Mouse (Mus musculus) kidney, postnatal 14 days (tissue): Measurements from ENCODE around the gene Mgrn1.
A peak's percentile ranks its signal among the peaks of the same experiment; 100 is the strongest.

Experiments
- DNase-seq: peaks from one replicate; pipeline ENCODE4 v3.0.0; 2022; ENCODE audit warnings: mixed read lengths

Mgrn1 gene

GRCm38 (mm10) chr16:4885760-4886689, at the start of gene Mgrn1:
Gene Mgrn1, plus strand, starts transcription at chr16:4886249.
- DNase-seq, result peak; percentile 94

GRCm38 (mm10) chr16:4837631-4838030, 48.4 kb upstream of the Mgrn1 start:
- no peak for DNase-seq

GRCm38 (mm10) chr16:4839552-4839951, 46.5 kb upstream of the Mgrn1 start:
- DNase-seq, result no peak

GRCm38 (mm10) chr16:4840231-4840630, 45.8 kb upstream of the Mgrn1 start:
- DNase-seq, result no peak

- DNase-seq, result no peak
Observed at GRCm38 (mm10) chr16:4847041-4847440, 39.0 kb upstream of the Mgrn1 start.

- no peak for DNase-seq
Observed at GRCm38 (mm10) chr16:4848090-4848489, 38.0 kb upstream of the Mgrn1 start.

GRCm38 (mm10) chr16:4850361-4850760, 35.7 kb upstream of the Mgrn1 start:
- no peak for DNase-seq

GRCm38 (mm10) chr16:4850938-4851628, 35.0 kb upstream of the Mgrn1 start:
- DNase-seq, result no peak

- DNase-seq, result no peak
Observed at GRCm38 (mm10) chr16:4855046-4855650, 30.9 kb upstream of the Mgrn1 start.

- peak; percentile 62 for DNase-seq
Observed at GRCm38 (mm10) chr16:4861392-4861791, 24.7 kb upstream of the Mgrn1 start.

- DNase-seq, result peak; percentile 79
Observed at GRCm38 (mm10) chr16:4862863-4863483, 23.1 kb upstream of the Mgrn1 start.

GRCm38 (mm10) chr16:4863742-4864141, 22.3 kb upstream of the Mgrn1 start:
- DNase-seq, result no peak

GRCm38 (mm10) chr16:4866101-4866695, 19.9 kb upstream of the Mgrn1 start:
- DNase-seq, result peak; percentile 78

GRCm38 (mm10) chr16:4870490-4870889, 15.6 kb upstream of the Mgrn1 start:
- DNase-seq, result no peak

- no peak for DNase-seq
Observed at GRCm38 (mm10) chr16:4871926-4872325, 14.1 kb upstream of the Mgrn1 start.

GRCm38 (mm10) chr16:4875198-4876032, 10.6 kb upstream of the Mgrn1 start:
- no peak for DNase-seq

- peak; percentile 89 for DNase-seq
Observed at GRCm38 (mm10) chr16:4876033-4876680, 9.9 kb upstream of the Mgrn1 start.

GRCm38 (mm10) chr16:4877195-4877594, 8.9 kb upstream of the Mgrn1 start:
- DNase-seq, result no peak

- no peak for DNase-seq
Observed at GRCm38 (mm10) chr16:4877701-4878100, 8.3 kb upstream of the Mgrn1 start.

GRCm38 (mm10) chr16:4878192-4878885, 7.7 kb upstream of the Mgrn1 start:
- DNase-seq, result peak; percentile 56
